Mouse (Mus musculus): ENCODE measurements at regions not wholly inside any gene's neighbourhood (a gene's known extent, or its start where the extent isn't known, plus 50 kb on each side); places are given as distances from the start of the nearest gene placed in this dataset.

GRCm38 (mm10) chr3:149042527-149042926 lies 52.2 kb upstream of the Adgrl2 start:
- TF ChIP-seq CTCF (IDR thresholded peaks at IDR 0.05; ENCODE audit: borderline replicate concordance, insufficient read depth, low read depth, low read length) = no peak
- no peak for TF ChIP-seq POLR2A (IDR thresholded peaks at IDR 0.05; ENCODE audit: borderline replicate concordance, insufficient read depth, low read length)
